Mouse (Mus musculus) gastrocnemius, adult 2 months (tissue): ENCODE data around the gene Cap2. TPM values are rescaled to one million over a fixed set of nuclear protein-coding genes. Genes with fewer than 3 reads are reported as not detected.
A peak's percentile ranks its signal among the peaks of the same experiment; 100 is the strongest.

ENCODE experiments used
- DNase-seq: peaks from one replicate; pipeline ENCODE4 v3.0.0; 2022
- H3K27ac ChIP-seq: fragments of 200-600 bp; 2 replicates; pipeline ENCODE4 v1.8.1; 2022; ENCODE audit warnings: mild to moderate bottlenecking
- H3K4me3 ChIP-seq: fragments of 200-600 bp; 2 replicates; pipeline ENCODE4 v1.8.1; 2022; ENCODE audit warnings: mild to moderate bottlenecking, moderate library complexity
- CTCF ChIP-seq: fragments of 200-600 bp; IDR thresholded peaks from 2 replicates; pipeline ENCODE4 v1.8.1; 2022; ENCODE audit warnings: antibody characterized with exemption, mild to moderate bottlenecking, moderate library complexity
- intact Hi-C: fragments of 180-260 bp; cut with DNase I; formaldehyde crosslinking; loops from one replicate; pipeline ENCODE4 v1.15.1; 2025
- total RNA-seq, 2 experiments: library from RNA; stranded (reverse); gene quantifications; 2 replicates each; pipeline ENCODE4 v1.2.3; 2021

The Cap2 gene
- total RNA-seq, 2 experiments from 2014 or later = 270 TPM

GRCm38 (mm10) chr13:46510460-46510859 lies 8.8 kb downstream of the Cap2 start:
- H3K27ac ChIP-seq = peak overlapping the region; percentile 4; the same call in 1 of the 2 replicates
- TF ChIP-seq CTCF = no peak
- DNase-seq = no peak
- H3K4me3 ChIP-seq = no peak overlapping the region
- intact Hi-C loops = loop anchor here (10.0 kb wide), 1 partner anchor 166 kb away; no protein-coding TSS in a partner anchor

- peak overlapping the region; percentile 53; the same call in 1 of the 2 replicates for H3K27ac ChIP-seq
- intact Hi-C loops = loop anchor here (10.0 kb wide), 1 partner anchor 170 kb away; no protein-coding TSS in a partner anchor
- DNase-seq = no peak
- TF ChIP-seq CTCF = no peak
- H3K4me3 ChIP-seq = no peak overlapping the region
Measured at GRCm38 (mm10) chr13:46514484-46514883, 12.8 kb downstream of the Cap2 start.

GRCm38 (mm10) chr13:46515120-46515523 lies 13.5 kb downstream of the Cap2 start:
- no peak for DNase-seq
- intact Hi-C loops = loop anchor here (10.0 kb wide), 1 partner anchor 170 kb away; no protein-coding TSS in a partner anchor
- no peak overlapping the region for H3K4me3 ChIP-seq
- peak overlapping the region; percentile 53; the same call in 1 of the 2 replicates for H3K27ac ChIP-seq
- no peak for TF ChIP-seq CTCF

- DNase-seq = no peak
- H3K27ac ChIP-seq = peak overlapping the region; percentile 53; the same call in 1 of the 2 replicates
- intact Hi-C loops = loop anchor here (10.0 kb wide), 1 partner anchor 171 kb away; no protein-coding TSS in a partner anchor
- H3K4me3 ChIP-seq = no peak overlapping the region
- no peak for TF ChIP-seq CTCF
Measured at GRCm38 (mm10) chr13:46515524-46515923, 13.9 kb downstream of the Cap2 start.

GRCm38 (mm10) chr13:46516183-46516582 lies 14.5 kb downstream of the Cap2 start:
- intact Hi-C loops = loop anchor here (10.0 kb wide), 1 partner anchor 171 kb away; no protein-coding TSS in a partner anchor
- peak; percentile 34 for DNase-seq
- Histone ChIP-seq H3K4me3 (no peak overlapping the region), H3K27ac (peak overlapping the region; percentile 53; the same call in 1 of the 2 replicates)
- no peak for TF ChIP-seq CTCF

GRCm38 (mm10) chr13:46517211-46517685 lies 15.6 kb downstream of the Cap2 start:
- peak; percentile 65 for DNase-seq
- no peak for TF ChIP-seq CTCF
- intact Hi-C loops = loop anchor here (10.0 kb wide), 1 partner anchor 172 kb away; no protein-coding TSS in a partner anchor
- Histone ChIP-seq H3K27ac (peak overlapping the region; percentile 82), H3K4me3 (no peak overlapping the region; the same call in 1 of the 2 replicates)

- TF ChIP-seq CTCF = no peak
- no peak for DNase-seq
- Histone ChIP-seq H3K27ac (peak overlapping the region; percentile 31; the same call in 1 of the 2 replicates), H3K4me3 (no peak overlapping the region)
- intact Hi-C loops = loop anchor here (5.0 kb wide), 1 partner anchor 94 kb away; no protein-coding TSS in a partner anchor
Measured at GRCm38 (mm10) chr13:46521482-46521881, 19.8 kb downstream of the Cap2 start.

GRCm38 (mm10) chr13:46522798-46523197 lies 21.1 kb downstream of the Cap2 start:
- no peak for TF ChIP-seq CTCF
- peak; percentile 49 for DNase-seq
- Histone ChIP-seq H3K4me3 (peak overlapping the region; percentile 50), H3K27ac (peak overlapping the region; percentile 92)
- intact Hi-C loops = loop anchor here (5.0 kb wide), 1 partner anchor 95 kb away; no protein-coding TSS in a partner anchor

GRCm38 (mm10) chr13:46523235-46523634 lies 21.6 kb downstream of the Cap2 start:
- peak overlapping the region; percentile 92 for H3K27ac ChIP-seq
- intact Hi-C loops = loop anchor here (5.0 kb wide), 1 partner anchor 96 kb away; no protein-coding TSS in a partner anchor
- H3K4me3 ChIP-seq = peak overlapping the region; percentile 50
- TF ChIP-seq CTCF = no peak
- no peak for DNase-seq

GRCm38 (mm10) chr13:46523712-46524111 lies 22.1 kb downstream of the Cap2 start:
- TF ChIP-seq CTCF = no peak
- peak overlapping the region; percentile 50 for H3K4me3 ChIP-seq
- intact Hi-C loops = loop anchor here (5.0 kb wide), 1 partner anchor 96 kb away; no protein-coding TSS in a partner anchor
- peak overlapping the region; percentile 92 for H3K27ac ChIP-seq
- peak; percentile 67 for DNase-seq

- no peak for TF ChIP-seq CTCF
- H3K27ac ChIP-seq = peak overlapping the region; percentile 92
- DNase-seq = peak; percentile 57
- intact Hi-C loops = no loop called here
- 0 out of 2 replicates have a peak overlapping the region, but pooled peaks have one; percentile 2 for H3K4me3 ChIP-seq
Measured at GRCm38 (mm10) chr13:46525295-46526255, 23.9 kb downstream of the Cap2 start.

GRCm38 (mm10) chr13:46526645-46527044 lies 25.0 kb downstream of the Cap2 start:
- no peak for DNase-seq
- peak overlapping the region; percentile 92 for H3K27ac ChIP-seq
- TF ChIP-seq CTCF = no peak
- intact Hi-C loops = no loop called here
- no peak overlapping the region for H3K4me3 ChIP-seq
